In genomic region chr5:136929073-136929472, GRCm38 (mm10) we compare ENCODE assay signal across 8 mouse cellular contexts. TPM values are rescaled to one million over a fixed set of nuclear protein-coding genes. Genes with fewer than 3 reads are reported as not detected.
DNase-seq lines count a peak whose midpoint lies in the region; ATAC-seq and TF ChIP-seq lines count a peak whose summit lies in the region.

No protein-coding gene starts in this region.

- H3K27ac ChIP-seq in ES-E14 (ENCODE audit: insufficient read depth, low read depth, low read length, poor library complexity, severe bottlenecking): no peak overlapping the region
- no peak overlapping the region for H3K27ac ChIP-seq in forebrain, embryonic 16.5 days (ENCODE audit: low read length)
- no peak overlapping the region for H3K27ac ChIP-seq in olfactory bulb, adult 2 months (ENCODE audit: insufficient read depth, low read depth, low read length)

- intact Hi-C loops in heart, postnatal 36 days (cut with DNase I): loop anchor here (1.0 kb wide), 1 partner anchor 41 kb away; no protein-coding TSS in a partner anchor

- in situ Hi-C loops in ES-E14 (cut with MboI; ENCODE audit: low sequenced_read_pairs in 2 of 2, unreplicated experiment in 2 of 2): loop anchor here in 1 of 2 experiments (10.0 kb wide), 1 partner anchor 186 kb away; the partner anchor contains the start of gene Trim56

- peak; percentile 59 for ATAC-seq in forebrain, embryonic 16.5 days

- TF ChIP-seq CTCF in olfactory bulb, adult 2 months (IDR thresholded peaks at IDR 0.05; ENCODE audit: insufficient read depth, low read depth, low read length): peak; percentile 37; the same call in 1 of the 2 replicates

- H3K36me3 ChIP-seq in ES-E14 (ENCODE audit: control insufficient read depth, insufficient read depth, low read length, poor library complexity, severe bottlenecking): peaks cover 31% of the 10 kb centered on the region
- no peaks in the 10 kb centered on the region for H3K36me3 ChIP-seq in forebrain, embryonic 16.5 days (ENCODE audit: control insufficient read depth, insufficient read depth)

- no peak for TF ChIP-seq POLR2A in olfactory bulb, adult 2 months (IDR thresholded peaks at IDR 0.05; ENCODE audit: insufficient read depth, low read depth, low read length)

- H3K4me3 ChIP-seq in ES-E14 (ENCODE audit: insufficient read depth in 1 of 2, low read depth in 1 of 2, low read length in 2 of 2, poor library complexity in 1 of 2, severe bottlenecking in 1 of 2): no peak overlapping the region
- no peak overlapping the region for H3K4me3 ChIP-seq in forebrain, embryonic 16.5 days (replicated peaks; ENCODE audit: low read length)
- H3K4me3 ChIP-seq in olfactory bulb, adult 2 months (ENCODE audit: insufficient read depth, low read depth, low read length): no peak overlapping the region

- no peak overlapping the region for H3K9ac ChIP-seq in ES-E14 (ENCODE audit: insufficient read depth, low read depth, low read length, poor library complexity, severe bottlenecking)
- H3K9ac ChIP-seq in forebrain, embryonic 16.5 days (replicated peaks; ENCODE audit: low read depth, low read length): 0 out of 2 replicates have a peak overlapping the region, but pooled peaks have one; percentile 36

- H3K4me2 ChIP-seq in forebrain, embryonic 16.5 days (ENCODE audit: low read length): no peak overlapping the region

- H3K27me3 ChIP-seq in forebrain, embryonic 16.5 days (replicated peaks; ENCODE audit: control insufficient read depth, insufficient read depth, low read length): no peaks in the 10 kb centered on the region

- H3K9me3 ChIP-seq in ES-E14 (ENCODE audit: control insufficient read depth, insufficient read depth, low read depth, low read length): no peaks in the 10 kb centered on the region
- no peaks in the 10 kb centered on the region for H3K9me3 ChIP-seq in forebrain, embryonic 16.5 days (ENCODE audit: control insufficient read depth, low read length)

- 20% methylated on average over 4 of the region's 4 CpGs for WGBS in forebrain, embryonic 16.5 days
- WGBS in olfactory bulb, adult 2 months: 15% methylated on average over 4 of the region's 4 CpGs

- DNase-seq in ES-E14 (ENCODE audit: low read depth, low spot score): peak; percentile 80
- peak; percentile 66 for DNase-seq in cerebellum, adult 11-12 months
- peak; percentile 78 to 86 for DNase-seq in heart, postnatal 36 days
- peak; percentile 87 for DNase-seq in layer of hippocampus, adult 11-12 months (ENCODE audit: low spot score)
- DNase-seq in lung, adult 18-20 months: peak; percentile 75 to 82
- peak; percentile 71 for DNase-seq in testis, postnatal 14 days (ENCODE audit: low spot score)

- H3K4me1 ChIP-seq in ES-E14 (ENCODE audit: control insufficient read depth in 2 of 2, insufficient read depth in 2 of 2, low read length in 2 of 2, poor library complexity in 1 of 2): peaks cover 7 to 15% of the 10 kb centered on the region in 2 experiments; a peak in 3 of 4 replicates
- 0 out of 2 replicates have a peak, but pooled peaks cover 2% of the 10 kb centered on the region for H3K4me1 ChIP-seq in forebrain, embryonic 16.5 days (replicated peaks; ENCODE audit: control insufficient read depth, insufficient read depth, low read length)
- H3K4me1 ChIP-seq in olfactory bulb, adult 2 months (ENCODE audit: control insufficient read depth, insufficient read depth, low read length): peaks cover 3% of the 10 kb centered on the region; the same call in 1 of the 2 replicates

TF ChIP-seq in ES-E14, 5 proteins besides CTCF, POLR2A, EP300 and RAD21:
- TF ChIP-seq HCFC1 (IDR thresholded peaks at IDR 0.05; ENCODE audit: borderline replicate concordance, insufficient read depth, low read length): no peak
- peak; percentile 52; the same call in 1 of the 2 replicates for TF ChIP-seq ZC3H11A (IDR thresholded peaks at IDR 0.05; ENCODE audit: borderline replicate concordance, low read depth, low read length)
TF ChIP-seq in ES-E14: peak in this region for 1.

RNA-seq across cellular contexts. Expression of gene Ift22, which starts 21.1 kb away (rescaled TPM):
- total RNA-seq in ES-E14 (2012; rRNA removed): 15.9 and 18.3 TPM in 2 replicates
- 112 and 114 TPM in 2 replicates for polyA plus RNA-seq in forebrain, embryonic 16.5 days (2015; fragmentation: Nextera tagmentation; extraction: Ambion mirVana)
- total RNA-seq in heart, postnatal 36 days (2021): 10 to 100 TPM; 11.0 to 11.6 TPM
- polyA plus RNA-seq in olfactory bulb, adult 2 months (2012; ENCODE audit: insufficient read depth, insufficient read length, low replicate concordance, missing spikeins): not detected in 2 replicates

RNA-seq across cellular contexts. Expression of gene Fis1, which starts 24.0 kb away (rescaled TPM):
- total RNA-seq in ES-E14 (2012; rRNA removed): 106 and 114 TPM in 2 replicates
- polyA plus RNA-seq in forebrain, embryonic 16.5 days (2015; fragmentation: Nextera tagmentation; extraction: Ambion mirVana): 292 and 326 TPM in 2 replicates
- total RNA-seq in heart, postnatal 36 days (2021): 100 to 1,000 TPM; 178 to 185 TPM
- not detected in 2 replicates for polyA plus RNA-seq in olfactory bulb, adult 2 months (2012; ENCODE audit: insufficient read depth, insufficient read length, low replicate concordance, missing spikeins)

RNA-seq across cellular contexts. Expression of gene Cldn15, which starts 37.3 kb away (rescaled TPM):
- total RNA-seq in ES-E14 (2012; rRNA removed): 0.94 and 1.4 TPM in 2 replicates
- polyA plus RNA-seq in forebrain, embryonic 16.5 days (2015; fragmentation: Nextera tagmentation; extraction: Ambion mirVana): 0.21 and 0.58 TPM in 2 replicates
- total RNA-seq in heart, postnatal 36 days (2021): 10 to 100 TPM in 1 of 2 experiments, 1 to 10 TPM in 1; 9.8 to 11.3 TPM
- not detected in 2 replicates for polyA plus RNA-seq in olfactory bulb, adult 2 months (2012; ENCODE audit: insufficient read depth, insufficient read length, low replicate concordance, missing spikeins)

RNA-seq across cellular contexts. Expression of gene Col26a1, which starts 46.1 kb away (rescaled TPM):
- total RNA-seq in ES-E14 (2012; rRNA removed): 2.9 and 5.8 TPM in 2 replicates
- 13.9 and 16.7 TPM in 2 replicates for polyA plus RNA-seq in forebrain, embryonic 16.5 days (2015; fragmentation: Nextera tagmentation; extraction: Ambion mirVana)
- total RNA-seq in heart, postnatal 36 days (2021): 1 to 10 TPM in 1 of 2 experiments, under 1 TPM in 1; 0.76 to 1.1 TPM
- polyA plus RNA-seq in olfactory bulb, adult 2 months (2012; ENCODE audit: insufficient read depth, insufficient read length, low replicate concordance, missing spikeins): not detected in 2 replicates

RNA-seq across cellular contexts. Expression of gene Plod3, which starts 57.7 kb away (rescaled TPM):
- total RNA-seq in ES-E14 (2012; rRNA removed): 155 and 201 TPM in 2 replicates
- polyA plus RNA-seq in forebrain, embryonic 16.5 days (2015; fragmentation: Nextera tagmentation; extraction: Ambion mirVana): 31.6 and 36.5 TPM in 2 replicates
- 10 to 100 TPM; 36.9 to 45.6 TPM for total RNA-seq in heart, postnatal 36 days (2021)
- polyA plus RNA-seq in olfactory bulb, adult 2 months (2012; ENCODE audit: insufficient read depth, insufficient read length, low replicate concordance, missing spikeins): not detected in 2 replicates
